In the genomic region with DNA sequence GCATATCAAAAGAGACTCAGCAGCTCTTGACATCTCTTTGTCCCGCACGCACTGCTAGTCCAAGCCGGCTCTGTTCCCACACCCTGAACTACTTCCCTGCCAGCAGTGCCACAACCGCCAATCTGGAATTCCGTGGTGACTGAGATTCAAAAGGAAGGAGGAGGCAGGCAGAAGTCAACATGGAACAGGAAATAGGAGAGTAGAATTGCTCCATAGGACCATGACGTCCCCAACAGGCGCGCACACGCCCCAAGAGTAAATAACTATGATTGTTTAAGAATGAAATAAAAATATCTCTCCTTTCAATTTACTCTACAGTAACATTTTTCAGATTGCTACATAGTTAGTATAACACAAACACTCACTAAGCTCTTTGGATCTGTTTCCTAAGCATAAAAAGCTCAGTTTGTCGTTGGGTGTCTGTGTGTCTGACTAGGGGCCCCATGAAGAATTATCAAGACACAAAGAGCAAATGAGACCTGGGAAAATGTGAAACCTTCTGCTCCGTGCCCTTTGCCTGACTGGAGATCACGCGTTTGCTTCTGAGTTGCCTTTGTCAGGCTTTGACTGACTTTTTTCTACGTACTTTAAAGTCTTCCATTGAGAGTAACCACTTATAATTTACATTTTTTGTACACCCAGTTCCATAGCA, we compare ENCODE assay signal across 21 mouse cellular contexts. TPM values are rescaled to one million over a fixed set of nuclear protein-coding genes. Genes with fewer than 3 reads are reported as not detected.
A peak's percentile ranks its signal among the peaks of the same experiment; 100 is the strongest.
DNase-seq lines count a peak whose midpoint lies in the region; ATAC-seq and TF ChIP-seq lines count a peak whose summit lies in the region.
"Had no signal": no experiment of that assay in that cellular context is flagged by ENCODE, and none has a peak within 500 bp of the region (broad histone marks: within the 10 kb centered on the region; RNA-seq: fewer than 3 reads in every experiment).

No protein-coding gene starts in this region.

- TF ChIP-seq EP300 in liver, postnatal 0 days (IDR thresholded peaks at IDR 0.05; ENCODE audit: low read depth) = no peak

- H3K36me3 ChIP-seq in liver, embryonic 15.5 days (replicated peaks) = no peaks in the 10 kb centered on the region
- H3K36me3 ChIP-seq in liver, postnatal 0 days (replicated peaks; ENCODE audit: insufficient read depth, low read length) = no peaks in the 10 kb centered on the region
- H3K36me3 ChIP-seq in intestine, postnatal 0 days (ENCODE audit: control insufficient read depth, insufficient read depth) = no peaks in the 10 kb centered on the region
- H3K36me3 ChIP-seq in stomach, embryonic 16.5 days (ENCODE audit: control insufficient read depth, insufficient read depth, low read length) = no peaks in the 10 kb centered on the region
- H3K36me3 ChIP-seq: embryonic facial prominence, embryonic 15.5 days; hindbrain, embryonic 13.5 days; limb, embryonic 13.5 days had no signal

- H3K27me3 ChIP-seq in liver, embryonic 15.5 days = peaks cover 57% of the 10 kb centered on the region
- H3K27me3 ChIP-seq in liver, postnatal 0 days (ENCODE audit: insufficient read depth, low read length) = peaks cover 9% of the 10 kb centered on the region; the same call in 1 of the 2 replicates
- H3K27me3 ChIP-seq in intestine, postnatal 0 days (replicated peaks; ENCODE audit: control insufficient read depth, insufficient read depth, low read length) = no peaks in the 10 kb centered on the region
- H3K27me3 ChIP-seq in stomach, embryonic 16.5 days (ENCODE audit: control insufficient read depth, insufficient read depth, low read length) = no peaks in the 10 kb centered on the region
- H3K27me3 ChIP-seq: embryonic facial prominence, embryonic 15.5 days; limb, embryonic 13.5 days had no signal

- DNase-seq in liver, postnatal 0 days = no peak
- peak; percentile 55 for DNase-seq in lung, postnatal 10 days
- no peak for DNase-seq in kidney, postnatal 10 days
- DNase-seq in right cerebral cortex, adult 2 months (ENCODE audit: low spot score in 2 of 2) = no peak
- no peak for DNase-seq in neural tube, embryonic 10.5 days (ENCODE audit: extremely low spot score, low spot score)
- DNase-seq: adrenal gland, postnatal 25 days; B cell, adult 2 months; cerebellum, adult 2 months; gastrocnemius, postnatal 14 days; layer of hippocampus, adult 9-11 months; midbrain, embryonic 14.5 days; retina, postnatal 1 day; thymus, postnatal 25 days had no signal

- H3K4me2 ChIP-seq in liver, embryonic 15.5 days = no peak overlapping the region
- H3K4me2 ChIP-seq in liver, postnatal 0 days (ENCODE audit: low read depth, low read length) = no peak overlapping the region
- H3K4me2 ChIP-seq in intestine, postnatal 0 days (replicated peaks; ENCODE audit: low read depth) = no peak overlapping the region; the same call in 1 of the 2 replicates
- H3K4me2 ChIP-seq in stomach, embryonic 16.5 days (ENCODE audit: low read depth, low read length) = peak overlapping the region; percentile 17
- H3K4me2 ChIP-seq: embryonic facial prominence, embryonic 15.5 days; hindbrain, embryonic 13.5 days; limb, embryonic 13.5 days had no signal

- peak overlapping the region; percentile 81 for H3K27ac ChIP-seq in liver, embryonic 15.5 days (replicated peaks)
- H3K27ac ChIP-seq in liver, postnatal 0 days (ENCODE audit: low read depth) = no peak overlapping the region
- H3K27ac ChIP-seq in intestine, postnatal 0 days (ENCODE audit: low read depth, low read length) = 0 out of 2 replicates have a peak overlapping the region, but pooled peaks have one; percentile 31
- peak overlapping the region; percentile 91 for H3K27ac ChIP-seq in stomach, embryonic 16.5 days (ENCODE audit: low read length)
- H3K27ac ChIP-seq: embryonic facial prominence, embryonic 15.5 days; hindbrain, embryonic 13.5 days; limb, embryonic 13.5 days had no signal

- 71% methylated on average over 14 of the region's 14 CpGs for WGBS in liver, embryonic 15.5 days (ENCODE audit: insufficient replicate concordance)
- 76% methylated on average over 14 of the region's 14 CpGs for WGBS in liver, postnatal 0 days (ENCODE audit: insufficient replicate concordance)
- 47% methylated on average over 14 of the region's 14 CpGs for WGBS in intestine, postnatal 0 days
- WGBS in stomach, embryonic 16.5 days = 58% methylated on average over 14 of the region's 14 CpGs

- no peak overlapping the region for H3K9ac ChIP-seq in liver, embryonic 15.5 days
- no peak overlapping the region for H3K9ac ChIP-seq in liver, postnatal 0 days (replicated peaks)
- no peak overlapping the region for H3K9ac ChIP-seq in intestine, postnatal 0 days (ENCODE audit: low read depth, low read length)
- H3K9ac ChIP-seq in stomach, embryonic 16.5 days (ENCODE audit: low read length) = no peak overlapping the region
- H3K9ac ChIP-seq: embryonic facial prominence, embryonic 15.5 days; hindbrain, embryonic 13.5 days; limb, embryonic 13.5 days had no signal

- no peak for TF ChIP-seq CTCF in liver, postnatal 0 days (IDR thresholded peaks at IDR 0.05; ENCODE audit: low read depth)
- TF ChIP-seq CTCF in intestine, postnatal 0 days (IDR thresholded peaks at IDR 0.05; ENCODE audit: low read depth) = no peak

- H3K9me3 ChIP-seq in liver, embryonic 15.5 days (replicated peaks) = no peaks in the 10 kb centered on the region
- no peaks in the 10 kb centered on the region for H3K9me3 ChIP-seq in liver, postnatal 0 days (ENCODE audit: low read length)
- H3K9me3 ChIP-seq in intestine, postnatal 0 days (ENCODE audit: control insufficient read depth) = no peaks in the 10 kb centered on the region
- no peaks in the 10 kb centered on the region for H3K9me3 ChIP-seq in stomach, embryonic 16.5 days (replicated peaks; ENCODE audit: control insufficient read depth, low read length)
- H3K9me3 ChIP-seq: embryonic facial prominence, embryonic 15.5 days; hindbrain, embryonic 13.5 days; limb, embryonic 13.5 days had no signal

- no peak overlapping the region for H3K4me3 ChIP-seq in liver, embryonic 15.5 days (replicated peaks)
- H3K4me3 ChIP-seq in liver, postnatal 0 days (ENCODE audit: low read depth, low read length) = no peak overlapping the region
- no peak overlapping the region for H3K4me3 ChIP-seq in intestine, postnatal 0 days (ENCODE audit: low read depth, low read length)
- H3K4me3 ChIP-seq in stomach, embryonic 16.5 days (replicated peaks; ENCODE audit: low read length) = no peak overlapping the region
- H3K4me3 ChIP-seq: embryonic facial prominence, embryonic 15.5 days; hindbrain, embryonic 13.5 days; limb, embryonic 13.5 days; myocyte had no signal

- ATAC-seq in liver, embryonic 15.5 days (ENCODE audit: insufficient read depth) = no peak
- no peak for ATAC-seq in liver, postnatal 0 days
- ATAC-seq in intestine, postnatal 0 days = peak; percentile 88
- peak; percentile 88 for ATAC-seq in stomach, embryonic 16.5 days (ENCODE audit: insufficient read depth, low FRiP score)
- ATAC-seq: activated CD4-positive, CD25-positive, alpha-beta regulatory T cell, adult 4 months had no signal

- H3K4me1 ChIP-seq in liver, embryonic 15.5 days (replicated peaks) = peaks cover 41% of the 10 kb centered on the region
- H3K4me1 ChIP-seq in liver, postnatal 0 days (ENCODE audit: insufficient read depth) = no peaks in the 10 kb centered on the region; the same call in none of the 2 replicates
- H3K4me1 ChIP-seq in intestine, postnatal 0 days (replicated peaks; ENCODE audit: control insufficient read depth, insufficient read depth, low read length) = no peaks in the 10 kb centered on the region
- peaks cover 8% of the 10 kb centered on the region; the same call in 1 of the 2 replicates for H3K4me1 ChIP-seq in stomach, embryonic 16.5 days (ENCODE audit: control insufficient read depth, insufficient read depth, low read length)
- H3K4me1 ChIP-seq: embryonic facial prominence, embryonic 15.5 days; hindbrain, embryonic 13.5 days; limb, embryonic 13.5 days had no signal

RNA-seq across cellular contexts. Expression of a gene that starts 5.3 kb away (rescaled TPM):
- polyA plus RNA-seq in liver, embryonic 15.5 days (2015; fragmentation: Nextera tagmentation; extraction: Ambion mirVana) = 0.39 and 0.48 TPM in 2 replicates
- 0.67 and 1.1 TPM in 2 replicates for polyA plus RNA-seq in liver, postnatal 0 days (2015; fragmentation: Nextera tagmentation; extraction: Ambion mirVana)
- 0.68 and 0.69 TPM in 2 replicates for polyA plus RNA-seq in intestine, postnatal 0 days (2015; fragmentation: Nextera tagmentation; extraction: Ambion mirVana)
- polyA plus RNA-seq in stomach, embryonic 16.5 days (2015; fragmentation: Nextera tagmentation; extraction: Ambion mirVana) = 2.2 and 2.6 TPM in 2 replicates
- polyA plus RNA-seq: activated CD4-positive, CD25-positive, alpha-beta regulatory T cell, adult 4 months had no signal

RNA-seq across cellular contexts. Expression of a gene that starts 11.0 kb away (rescaled TPM):
- polyA plus RNA-seq in liver, embryonic 15.5 days (2015; fragmentation: Nextera tagmentation; extraction: Ambion mirVana) = 4.3 and 4.5 TPM in 2 replicates
- polyA plus RNA-seq in liver, postnatal 0 days (2015; fragmentation: Nextera tagmentation; extraction: Ambion mirVana) = 1.3 and 1.6 TPM in 2 replicates
- polyA plus RNA-seq in intestine, postnatal 0 days (2015; fragmentation: Nextera tagmentation; extraction: Ambion mirVana) = 2.4 and 2.6 TPM in 2 replicates
- 7.8 and 8.1 TPM in 2 replicates for polyA plus RNA-seq in stomach, embryonic 16.5 days (2015; fragmentation: Nextera tagmentation; extraction: Ambion mirVana)

Comparison
In these comparisons a context has a peak if more than half of its experiments do, and no peak if none do; other contexts are left out.
1. ATAC-seq: peak in intestine, postnatal 0 days (single experiment) and stomach, embryonic 16.5 days (single experiment); none in liver, embryonic 15.5 days (single experiment) and liver, postnatal 0 days (single experiment).